Mouse (Mus musculus) liver, postnatal 0 days (tissue): ENCODE results near the gene Vps45.

Experiments
- CTCF ChIP-seq: sonication (generic); IDR thresholded peaks from 2 replicates; pipeline ENCODE4 v1.5.1; 2016; ENCODE audit warnings: antibody characterized with exemption, low read depth
- EP300 ChIP-seq: IDR thresholded peaks from 2 replicates; pipeline ENCODE4 v1.6.1; 2016; ENCODE audit warnings: antibody characterized with exemption, low read depth, mild to moderate bottlenecking

- TF ChIP-seq EP300 (no peak), CTCF (no peak)
These were observed 49.8 kb downstream of the Vps45 start for GRCm38 (mm10) chr3:96008463-96008862.
